12 mouse cellular contexts compared by ENCODE assay signal in genomic region chr12:105955764-105956290, GRCm38 (mm10). TPM values are rescaled to one million over a fixed set of nuclear protein-coding genes. Genes with fewer than 3 reads are reported as not detected.
DNase-seq lines count a peak whose midpoint lies in the region; ATAC-seq lines count a peak whose summit lies in the region.
"Had no signal": no experiment of that assay in that cellular context is flagged by ENCODE, and none has a peak within 500 bp of the region (broad histone marks: within the 10 kb centered on the region; RNA-seq: fewer than 3 reads in every experiment).

No protein-coding gene starts in this region.

- peak; percentile 70 for ATAC-seq in intestine, embryonic 16.5 days
- ATAC-seq in intestine, embryonic 15.5 days: no peak
- peak; percentile 51; the same call in 1 of the 2 replicates for ATAC-seq in hindbrain, embryonic 14.5 days (ENCODE audit: low FRiP score)
- ATAC-seq in activated CD4-positive, CD25-positive, alpha-beta regulatory T cell, adult 4 months: no peak

- WGBS in intestine, embryonic 16.5 days: 68% methylated on average over 1 of the region's 1 CpGs
- WGBS in intestine, embryonic 15.5 days: 71% methylated on average over 1 of the region's 1 CpGs
- 39% methylated on average over 1 of the region's 1 CpGs for WGBS in hindbrain, embryonic 14.5 days

- no peak overlapping the region for H3K4me3 ChIP-seq in intestine, embryonic 16.5 days (ENCODE audit: low read length)
- H3K4me3 ChIP-seq in intestine, embryonic 15.5 days (replicated peaks): no peak overlapping the region
- H3K4me3 ChIP-seq in hindbrain, embryonic 14.5 days (replicated peaks; ENCODE audit: low read length): no peak overlapping the region
- H3K4me3 ChIP-seq: embryonic facial prominence, embryonic 13.5 days; heart, embryonic 13.5 days; stomach, embryonic 15.5 days had no signal

- intact Hi-C loops in gastrocnemius, postnatal 14 days (cut with DNase I; ENCODE audit: low total_unique reads): no loop called here

- DNase-seq in MN1 (ENCODE audit: low spot score) (peak; percentile 21), NIH3T3 (ENCODE audit: low read depth) (peak; percentile 34)
- DNase-seq in hindbrain, embryonic 14.5 days (ENCODE audit: low spot score): no peak
- DNase-seq in urinary bladder, postnatal 4 days (ENCODE audit: low spot score in 2 of 2): no peak
- DNase-seq in gastrocnemius, postnatal 14 days: no peak

- no peaks in the 10 kb centered on the region for H3K36me3 ChIP-seq in intestine, embryonic 16.5 days (ENCODE audit: control insufficient read depth, insufficient read depth, low read length)
- H3K36me3 ChIP-seq in intestine, embryonic 15.5 days: no peaks in the 10 kb centered on the region
- H3K36me3 ChIP-seq in hindbrain, embryonic 14.5 days (replicated peaks; ENCODE audit: control insufficient read depth, insufficient read depth): no peaks in the 10 kb centered on the region
- H3K36me3 ChIP-seq: embryonic facial prominence, embryonic 13.5 days; G1E; heart, embryonic 13.5 days; stomach, embryonic 15.5 days had no signal

- H3K4me2 ChIP-seq in intestine, embryonic 16.5 days (ENCODE audit: low read depth, low read length): no peak overlapping the region
- no peak overlapping the region for H3K4me2 ChIP-seq in intestine, embryonic 15.5 days (replicated peaks)
- no peak overlapping the region for H3K4me2 ChIP-seq in hindbrain, embryonic 14.5 days (replicated peaks)
- H3K4me2 ChIP-seq: embryonic facial prominence, embryonic 13.5 days; heart, embryonic 13.5 days; stomach, embryonic 15.5 days had no signal

- peaks cover 2% of the 10 kb centered on the region; the same call in 1 of the 2 replicates for H3K27me3 ChIP-seq in intestine, embryonic 16.5 days (replicated peaks; ENCODE audit: control insufficient read depth, insufficient read depth, low read length)
- H3K27me3 ChIP-seq in intestine, embryonic 15.5 days (replicated peaks): peaks cover 4% of the 10 kb centered on the region; the same call in 1 of the 2 replicates
- no peaks in the 10 kb centered on the region for H3K27me3 ChIP-seq in hindbrain, embryonic 14.5 days (ENCODE audit: control insufficient read depth, insufficient read depth, low read length)

- H3K9me3 ChIP-seq in intestine, embryonic 16.5 days (ENCODE audit: control insufficient read depth, low read length): no peaks in the 10 kb centered on the region
- H3K9me3 ChIP-seq in intestine, embryonic 15.5 days: no peaks in the 10 kb centered on the region
- H3K9me3 ChIP-seq in hindbrain, embryonic 14.5 days (ENCODE audit: control insufficient read depth, low read length): no peaks in the 10 kb centered on the region
- H3K9me3 ChIP-seq: embryonic facial prominence, embryonic 13.5 days; heart, embryonic 13.5 days; stomach, embryonic 15.5 days had no signal

- no peak overlapping the region for H3K9ac ChIP-seq in intestine, embryonic 16.5 days (ENCODE audit: low read depth, low read length)
- no peak overlapping the region for H3K9ac ChIP-seq in intestine, embryonic 15.5 days
- no peak overlapping the region for H3K9ac ChIP-seq in hindbrain, embryonic 14.5 days
- H3K9ac ChIP-seq: embryonic facial prominence, embryonic 13.5 days; heart, embryonic 13.5 days; stomach, embryonic 15.5 days had no signal

- H3K4me1 ChIP-seq in intestine, embryonic 16.5 days (ENCODE audit: control insufficient read depth, insufficient read depth, low read length): peaks cover 1% of the 10 kb centered on the region; the same call in 1 of the 2 replicates
- no peaks in the 10 kb centered on the region for H3K4me1 ChIP-seq in intestine, embryonic 15.5 days (replicated peaks)
- peaks cover 18% of the 10 kb centered on the region for H3K4me1 ChIP-seq in hindbrain, embryonic 14.5 days (replicated peaks; ENCODE audit: control insufficient read depth, insufficient read depth, low read length)

- H3K27ac ChIP-seq in intestine, embryonic 16.5 days (ENCODE audit: low read length): no peak overlapping the region
- no peak overlapping the region for H3K27ac ChIP-seq in intestine, embryonic 15.5 days
- H3K27ac ChIP-seq in hindbrain, embryonic 14.5 days: peak overlapping the region; percentile 3
- H3K27ac ChIP-seq: embryonic facial prominence, embryonic 13.5 days; heart, embryonic 13.5 days; stomach, embryonic 15.5 days had no signal

RNA-seq across cellular contexts. Expression of gene Vrk1, which starts 54.2 kb away (rescaled TPM):
- polyA plus RNA-seq in intestine, embryonic 16.5 days (2015; fragmentation: Nextera tagmentation; extraction: Ambion mirVana): 52.7 and 61.2 TPM in 2 replicates
- 67.7 and 70.6 TPM in 2 replicates for polyA plus RNA-seq in intestine, embryonic 15.5 days (2015; fragmentation: Nextera tagmentation; extraction: Ambion mirVana)
- 30.6 and 35.1 TPM in 2 replicates for polyA plus RNA-seq in hindbrain, embryonic 14.5 days (2014; fragmentation: Nextera tagmentation; extraction: Ambion mirVana)
- 100 to 1,000 TPM; 161 to 189 TPM for polyA plus RNA-seq in activated CD4-positive, CD25-positive, alpha-beta regulatory T cell, adult 4 months (2017; shearing (Covaris generic))
- total RNA-seq in gastrocnemius, postnatal 14 days (2021): 1 to 10 TPM; 5.2 to 6.1 TPM

Comparison
In these comparisons a context has a peak if more than half of its experiments do, and no peak if none do; other contexts are left out.
1. ATAC-seq: peak in intestine, embryonic 16.5 days (single experiment) and hindbrain, embryonic 14.5 days (single experiment); none in intestine, embryonic 15.5 days (single experiment) and activated CD4-positive, CD25-positive, alpha-beta regulatory T cell, adult 4 months (single experiment).
2. DNase-seq: peak in MN1 (single experiment) and NIH3T3 (single experiment); none in hindbrain, embryonic 14.5 days (single experiment), urinary bladder, postnatal 4 days (0 of 2) and gastrocnemius, postnatal 14 days (single experiment).